Mouse (Mus musculus): ENCODE measurements around the gene Agpat2.
A peak's percentile ranks its signal among the peaks of the same experiment; 100 is the strongest.

Gene Agpat2

DNA sequence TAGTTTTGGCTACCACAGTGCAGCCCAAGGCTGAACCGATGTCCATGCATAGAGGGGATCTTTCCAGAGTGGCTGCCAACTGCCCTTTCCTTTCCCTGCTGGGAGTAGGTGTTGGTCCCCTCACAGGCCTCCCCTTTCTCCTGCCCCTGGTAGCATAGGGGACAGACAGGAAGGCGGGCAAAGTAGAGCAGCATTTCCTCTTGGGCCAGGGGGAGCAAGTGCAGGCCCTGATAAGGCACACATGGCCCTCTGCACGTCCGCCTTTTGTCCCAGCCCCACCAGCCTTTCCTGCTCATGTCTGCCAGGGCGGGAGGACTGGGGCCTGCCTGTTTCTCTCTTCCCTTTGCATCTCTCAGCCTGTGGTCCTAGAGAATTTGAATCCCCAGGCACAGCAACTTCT is 32.4 kb downstream of the Agpat2 start:
- DNase-seq: peak; percentile 78

DNA sequence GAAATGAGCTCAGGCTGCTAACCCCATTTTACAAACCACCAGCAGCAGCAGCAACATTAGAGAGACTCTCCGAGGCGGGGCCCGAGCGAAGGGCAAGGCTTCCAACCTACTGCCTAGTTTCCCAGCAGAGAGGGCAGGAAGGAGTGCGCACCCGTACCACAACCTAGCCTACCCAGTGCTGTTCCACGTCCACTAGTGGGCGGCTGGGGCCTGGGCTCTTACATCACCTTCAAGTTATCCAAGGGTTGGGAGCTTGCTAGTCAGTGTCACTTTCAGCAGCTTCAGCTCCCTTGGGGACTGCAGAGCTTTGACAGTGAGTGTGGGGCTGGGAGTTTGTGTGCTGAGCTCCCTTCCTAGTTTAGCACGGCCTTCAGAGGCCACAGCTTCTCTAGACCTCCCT is 32.8 kb downstream of the Agpat2 start:
- DNase-seq: no peak

DNA sequence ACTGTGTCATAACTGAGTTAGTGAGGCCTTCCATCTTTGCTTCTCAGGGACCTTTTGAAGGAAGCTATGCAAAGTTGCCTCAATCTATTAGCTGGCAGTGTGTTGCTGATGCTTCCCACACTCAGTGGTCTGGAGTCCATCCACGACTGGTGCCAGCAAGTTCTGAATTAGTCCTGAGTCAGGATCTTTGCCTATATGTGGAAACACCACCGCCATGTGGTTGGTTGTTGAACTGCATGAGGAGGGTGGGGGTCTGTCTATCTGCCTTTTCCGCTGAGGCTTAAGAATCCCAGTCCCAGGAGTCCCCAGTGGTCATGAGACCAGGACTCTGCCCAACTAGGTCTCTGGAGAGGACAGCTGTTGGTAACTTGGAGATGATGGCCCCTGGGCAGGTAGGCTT is 34.2 kb downstream of the Agpat2 start:
- no peak for DNase-seq

GRCm38 (mm10) chr2:26566221-26566620 is 38.0 kb downstream of the Agpat2 start:
- no peak for DNase-seq

DNA sequence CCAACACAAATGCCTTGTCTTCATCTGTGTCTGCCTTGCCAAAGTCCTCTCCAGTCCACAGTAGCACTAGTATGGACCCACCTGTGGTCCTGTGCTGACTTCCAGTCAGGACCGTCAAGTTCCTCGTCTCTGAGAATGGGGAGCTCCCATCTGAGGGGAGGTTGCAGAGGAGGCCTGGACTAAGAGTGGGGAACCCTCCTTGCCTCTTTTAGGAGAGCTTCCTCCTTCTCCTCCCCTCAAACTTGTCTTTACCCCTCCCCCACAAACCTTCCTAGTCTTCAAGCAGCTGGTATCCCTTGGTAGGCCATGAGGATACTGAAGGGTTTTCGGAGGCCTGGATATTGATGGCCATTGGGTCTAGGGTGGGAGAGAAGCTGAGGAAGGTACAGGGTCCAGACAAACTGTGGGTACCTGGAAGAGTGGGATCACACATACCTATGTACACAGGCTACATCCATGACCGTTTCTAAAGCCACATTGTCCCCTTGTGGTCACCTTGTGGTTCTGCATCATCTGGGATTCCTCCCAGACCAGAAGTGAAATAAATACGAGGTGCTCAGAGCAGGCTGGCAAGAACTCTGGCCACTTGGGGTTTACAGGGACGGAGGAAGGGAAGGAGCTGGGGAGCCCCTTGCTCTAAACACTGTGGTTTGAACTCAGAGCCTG is 42.7 kb downstream of the Agpat2 start:
- peak; percentile 60 for DNase-seq

DNA sequence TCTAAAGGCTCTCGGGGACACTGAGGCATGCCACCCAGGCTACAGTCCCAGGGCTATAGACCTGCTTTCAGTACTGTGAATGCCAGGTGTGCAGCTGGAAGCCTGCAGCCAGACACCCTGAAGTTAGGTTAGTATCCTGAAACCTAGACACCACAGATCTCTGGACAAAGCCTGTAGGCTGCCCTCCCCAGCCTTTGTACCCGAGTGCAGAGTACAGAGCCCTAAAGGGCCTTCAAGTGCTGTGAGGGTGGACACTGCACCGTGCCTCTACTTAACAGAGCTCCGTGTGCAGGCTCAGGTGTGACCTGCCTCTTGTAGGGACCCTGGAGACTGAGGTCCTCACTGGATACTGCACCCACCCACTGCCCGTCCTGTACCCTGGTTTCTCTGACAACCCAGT is 43.7 kb downstream of the Agpat2 start:
- peak; percentile 52 for DNase-seq

GRCm38 (mm10) chr2:26556535-26556993 is 47.7 kb downstream of the Agpat2 start:
- no peak for DNase-seq

GRCm38 (mm10) chr2:26555076-26555475 is 49.1 kb downstream of the Agpat2 start:
- no peak for DNase-seq

DNA sequence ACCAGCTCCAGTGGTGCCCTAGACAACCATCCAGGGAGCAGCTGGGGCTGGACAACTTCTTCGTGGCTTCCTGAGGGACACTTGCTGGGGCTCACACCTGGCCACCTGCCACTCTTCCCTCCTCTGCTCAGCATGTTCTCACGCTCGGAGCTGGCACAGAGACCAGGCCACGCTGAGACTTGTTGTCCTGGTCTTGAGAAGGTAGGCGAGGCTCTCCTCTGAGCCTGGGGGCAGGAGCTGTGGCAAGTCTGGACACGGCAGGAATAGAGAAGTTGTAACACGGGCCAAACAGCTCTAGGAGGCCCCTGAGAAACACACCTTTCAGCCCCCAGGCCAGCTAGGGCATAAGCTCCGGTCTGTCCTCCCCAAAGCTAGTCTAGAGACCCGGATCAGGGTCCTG is 50.3 kb downstream of the Agpat2 start:
- DNase-seq: no peak

DNA sequence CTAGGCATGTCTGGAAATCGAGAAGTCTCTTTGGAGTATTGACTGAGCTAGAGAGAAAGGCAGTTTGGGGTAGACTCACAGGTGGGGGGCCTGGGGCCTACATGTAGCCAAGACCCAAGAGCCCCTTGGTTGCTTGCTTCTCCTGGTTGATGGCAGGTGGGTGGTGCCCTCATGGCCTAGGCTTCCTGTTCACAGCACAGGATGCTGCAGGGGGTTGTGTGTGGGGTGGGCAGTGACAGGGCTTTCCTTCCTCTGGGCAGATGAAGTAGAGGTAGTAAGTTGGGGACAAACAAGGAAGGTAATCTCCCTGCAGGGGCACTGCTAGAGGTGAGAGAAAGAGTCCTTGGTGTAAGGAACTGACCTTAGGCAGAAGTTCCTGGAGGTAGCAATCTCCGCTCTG is 52.2 kb downstream of the Agpat2 start:
- no peak for DNase-seq

- no peak for DNase-seq
Observed at GRCm38 (mm10) chr2:26551446-26551845, 52.8 kb downstream of the Agpat2 start.

- DNase-seq: no peak
Observed at GRCm38 (mm10) chr2:26550777-26551176, 53.4 kb downstream of the Agpat2 start.

DNA sequence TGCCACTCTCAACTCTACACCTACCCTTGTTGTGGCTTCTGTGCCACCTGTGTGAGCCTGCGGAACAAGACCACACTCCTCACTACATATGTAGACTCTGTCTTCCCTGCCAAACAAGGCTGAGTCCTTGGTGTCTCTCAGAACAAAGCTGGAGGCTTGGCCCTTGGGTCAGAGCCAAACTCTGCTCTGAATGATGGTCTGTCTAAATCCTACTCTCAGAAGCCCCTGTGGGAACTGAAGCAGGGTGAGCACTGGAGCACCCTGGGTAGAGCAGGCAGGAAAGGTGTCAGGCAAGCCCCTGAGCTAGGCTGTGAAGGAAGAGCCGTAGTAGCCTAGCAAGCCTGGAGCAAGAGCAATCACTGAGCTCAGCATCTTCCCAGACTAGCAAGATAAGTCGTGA is 54.0 kb downstream of the Agpat2 start:
- DNase-seq: no peak

- peak; percentile 33 for DNase-seq
Observed at GRCm38 (mm10) chr2:26549801-26550200, 54.4 kb downstream of the Agpat2 start.

DNA sequence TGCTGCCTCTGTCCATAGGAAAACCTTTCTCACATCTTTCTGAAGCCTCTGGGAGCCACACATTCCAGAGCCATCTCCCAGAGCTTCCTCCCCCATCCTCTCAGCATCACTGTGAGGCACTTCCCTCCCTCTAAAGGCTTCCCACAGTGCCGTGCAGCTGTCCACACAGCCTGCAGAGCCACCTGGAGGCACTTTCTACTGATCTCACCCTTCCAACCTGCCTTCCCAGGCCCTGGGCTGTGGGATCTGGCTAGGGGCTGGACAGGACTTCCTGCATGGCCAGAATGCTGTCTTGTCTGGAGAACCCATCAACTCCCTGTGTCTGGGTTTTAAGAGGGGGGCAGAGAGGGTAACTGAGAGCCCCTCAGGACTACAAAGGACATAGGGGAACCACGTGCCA is 56.7 kb downstream of the Agpat2 start:
- no peak for DNase-seq

- peak; percentile 61 for DNase-seq
Observed at GRCm38 (mm10) chr2:26544265-26544664, 60.0 kb downstream of the Agpat2 start.

DNA sequence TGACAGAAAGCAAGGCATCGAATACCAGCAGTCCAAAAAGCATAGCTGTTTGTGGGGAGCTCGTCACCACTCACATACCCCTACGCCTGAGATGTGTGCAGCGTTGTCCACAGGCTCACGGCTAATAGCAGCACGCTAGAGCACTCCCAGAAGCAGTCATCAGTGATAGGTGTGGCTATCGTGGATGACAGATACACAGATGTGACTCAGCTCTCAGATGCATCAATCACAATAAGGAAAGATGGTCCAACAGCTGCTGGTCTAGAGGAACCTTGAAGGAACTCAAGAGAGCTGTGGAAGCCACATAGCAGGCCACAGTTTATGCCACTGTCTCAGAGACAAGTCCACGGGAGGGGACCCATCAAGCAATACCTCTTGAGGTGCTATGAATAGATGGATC is 60.4 kb downstream of the Agpat2 start:
- DNase-seq: no peak

DNA sequence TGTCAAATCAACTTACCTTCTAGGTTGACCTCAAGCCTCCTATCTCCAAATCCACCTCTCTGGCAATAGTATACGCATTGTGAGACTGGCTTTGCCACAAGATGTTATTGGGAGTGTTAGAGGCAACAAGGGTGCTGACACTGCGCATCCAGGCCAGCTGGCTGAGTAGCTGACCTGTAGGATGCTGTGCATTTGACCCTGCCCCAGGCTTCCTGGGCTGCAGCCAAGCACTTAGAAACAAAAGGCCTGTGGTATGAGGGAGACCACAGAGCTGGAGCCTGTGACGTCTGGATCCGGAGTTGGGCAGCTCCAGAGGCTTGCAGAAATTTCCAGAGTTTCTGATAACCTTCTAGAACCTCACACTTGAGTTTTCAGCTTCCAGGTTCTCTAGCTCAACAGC is 61.1 kb downstream of the Agpat2 start:
- DNase-seq: peak; percentile 40

All from kidney, adult 11 months (tissue).